Mouse (Mus musculus) right cerebral cortex, postnatal 14 days (tissue): ENCODE measurements around the gene H2afz.
"Not testable (repeated sequence)": the region's sequence is repeated elsewhere in the genome, so short reads cannot be mapped to it uniquely, and the experiment has no call there.

Source experiments
- DNase-seq: peaks from one replicate; pipeline ENCODE4 v3.0.0; 2022

H2afz gene

GRCm38 (mm10) chr3:137864124-137864987, at the start of gene H2afz:
Gene H2afz, plus strand, starts transcription at chr3:137864487.
- peak; percentile 98 for DNase-seq

GRCm38 (mm10) chr3:137818713-137819112, 45.6 kb upstream of the H2afz start:
- no peak for DNase-seq

GRCm38 (mm10) chr3:137820688-137821467, 43.4 kb upstream of the H2afz start:
- DNase-seq, result no peak

- no peak for DNase-seq
Measured at GRCm38 (mm10) chr3:137823317-137823716, 41.0 kb upstream of the H2afz start.

- DNase-seq, result no peak
Measured at GRCm38 (mm10) chr3:137827678-137828077, 36.6 kb upstream of the H2afz start.

GRCm38 (mm10) chr3:137831156-137831555, 33.1 kb upstream of the H2afz start:
- DNase-seq, result no peak

- no peak for DNase-seq
Measured at GRCm38 (mm10) chr3:137833128-137833527, 31.2 kb upstream of the H2afz start.

- no peak for DNase-seq
Measured at GRCm38 (mm10) chr3:137833698-137834097, 30.6 kb upstream of the H2afz start.

GRCm38 (mm10) chr3:137836543-137836942, 27.7 kb upstream of the H2afz start:
- DNase-seq, result no peak

- no peak for DNase-seq
Measured at GRCm38 (mm10) chr3:137838160-137838559, 26.1 kb upstream of the H2afz start.

GRCm38 (mm10) chr3:137842944-137843343, 21.3 kb upstream of the H2afz start:
- DNase-seq, result no peak

GRCm38 (mm10) chr3:137844263-137844662, 20.0 kb upstream of the H2afz start:
- no peak for DNase-seq

GRCm38 (mm10) chr3:137846552-137846951, 17.7 kb upstream of the H2afz start:
- no peak for DNase-seq

- DNase-seq, result no peak
Measured at GRCm38 (mm10) chr3:137848354-137848753, 15.9 kb upstream of the H2afz start.

- DNase-seq, result no peak
Measured at GRCm38 (mm10) chr3:137849697-137850096, 14.6 kb upstream of the H2afz start.

GRCm38 (mm10) chr3:137851196-137851595, 13.1 kb upstream of the H2afz start:
- DNase-seq, result no peak

GRCm38 (mm10) chr3:137853011-137853410, 11.3 kb upstream of the H2afz start:
- not testable (repeated sequence) for DNase-seq

GRCm38 (mm10) chr3:137855328-137855727, 9.0 kb upstream of the H2afz start:
- no peak for DNase-seq

GRCm38 (mm10) chr3:137856061-137856460, 8.2 kb upstream of the H2afz start:
- DNase-seq, result no peak

GRCm38 (mm10) chr3:137860394-137861170, 3.7 kb upstream of the H2afz start:
- DNase-seq, result no peak

- DNase-seq, result no peak
Measured at GRCm38 (mm10) chr3:137861436-137861835, 2.9 kb upstream of the H2afz start.

GRCm38 (mm10) chr3:137862600-137862999, 1.7 kb upstream of the H2afz start:
- DNase-seq, result no peak
